Mouse (Mus musculus): ENCODE data around the gene Fermt2.

DNA sequence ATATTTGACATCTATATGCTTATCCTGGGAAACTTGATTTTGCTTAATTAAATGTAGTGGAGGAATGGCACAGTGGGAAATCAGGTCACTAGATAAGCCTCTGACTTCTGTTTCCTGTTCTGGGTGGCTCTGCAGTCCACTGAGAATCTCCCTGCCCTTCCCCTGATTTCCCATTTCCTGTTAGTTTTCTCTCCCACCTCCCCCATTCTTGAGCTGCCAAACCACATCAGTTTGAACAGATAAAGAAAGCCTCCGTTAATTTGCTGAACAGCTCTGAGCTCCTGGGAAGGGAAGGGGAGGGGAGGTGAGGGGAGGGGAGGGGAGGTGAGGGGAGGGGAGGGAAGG, 73.4 kb downstream of the Fermt2 start:
- no peak for TF ChIP-seq CTCF (IDR thresholded peaks at IDR 0.05; ENCODE audit: extremely low read depth, insufficient read length, insufficient replicate concordance, low read depth, low read length)
- TF ChIP-seq POLR2A (IDR thresholded peaks at IDR 0.05; ENCODE audit: low read depth, low read length) = no peak

Data from small intestine, adult 2 months (tissue).